Mouse (Mus musculus) forebrain, embryonic 11.5 days (tissue): ENCODE data around the gene Zdhhc14. TPM values are rescaled to one million over a fixed set of nuclear protein-coding genes. Genes with fewer than 3 reads are reported as not detected.

ENCODE experiments used
- ATAC-seq: fragments of 200-750 bp; cut with Nextera tagmentation; replicated peaks from 2 replicates; pipeline ENCODE4 v1.8.0; 2017; ENCODE audit warnings: moderate TSS enrichment; ENCODE audit not compliant: low FRiP score
- DNase-seq: peaks from one replicate; pipeline ENCODE4 v3.0.0-alpha.2; 2017; ENCODE audit warnings: low spot score
- H3K27ac ChIP-seq: fragments of 300-500 bp; sonication (generic); 2 replicates; pipeline ENCODE4 v1.5.1; 2014; ENCODE audit warnings: low read depth, low read length
- H3K27me3 ChIP-seq: fragments of 300-500 bp; sonication (generic); 2 replicates; pipeline ENCODE4 v1.6.1; 2014; ENCODE audit warnings: mild to moderate bottlenecking, low read length, mixed read lengths; ENCODE audit not compliant: control insufficient read depth, insufficient read depth
- H3K36me3 ChIP-seq: fragments of 300-500 bp; sonication (generic); 2 replicates; pipeline ENCODE4 v1.6.1; 2014; ENCODE audit warnings: mild to moderate bottlenecking, low read length, moderate library complexity, mixed read lengths; ENCODE audit not compliant: control insufficient read depth, insufficient read depth
- H3K4me1 ChIP-seq: fragments of 300-500 bp; sonication (generic); replicated peaks from 2 replicates; pipeline ENCODE4 v1.6.1; 2014; ENCODE audit warnings: low read length, mixed read lengths; ENCODE audit not compliant: control insufficient read depth, insufficient read depth
- H3K4me2 ChIP-seq: fragments of 300-500 bp; sonication (generic); 2 replicates; pipeline ENCODE4 v1.6.1; 2014; ENCODE audit warnings: low read depth, mild to moderate bottlenecking, low read length, moderate library complexity, mixed read lengths; ENCODE audit not compliant: severe bottlenecking
- H3K4me3 ChIP-seq: fragments of 300-500 bp; sonication (generic); 2 replicates; pipeline ENCODE4 v1.5.1; 2014; ENCODE audit warnings: low read depth, low read length
- H3K9ac ChIP-seq: fragments of 300-500 bp; sonication (generic); 2 replicates; pipeline ENCODE4 v1.6.1; 2014; ENCODE audit warnings: low read length
- H3K9me3 ChIP-seq: fragments of 300-500 bp; sonication (generic); 2 replicates; pipeline ENCODE4 v1.6.1; 2016; ENCODE audit warnings: low read length, mixed read lengths; ENCODE audit not compliant: control insufficient read depth
- whole genome bisulfite sequencing: fragments of 180-500 bp; shearing (Covaris S2); extraction: QIAGEN DNeasy Blood & Tissue Kit; methylation state at CpG from one replicate; pipeline ENCODE4 v1.1.7; 2014; 5-methylcytosine and 5-hydroxymethylcytosine counted together
- polyA plus RNA-seq: library from polyadenylated mRNA; unstranded; fragments of >200 nt; fragmentation: Nextera tagmentation; extraction: Ambion mirVana; gene quantifications from 2 replicates; pipeline ENCODE4 v1.2.1, GENCODE M21; 2014

Gene Zdhhc14
- polyA plus RNA-seq, 1 experiment from 2014 or later, result 2.3 TPM

DNA sequence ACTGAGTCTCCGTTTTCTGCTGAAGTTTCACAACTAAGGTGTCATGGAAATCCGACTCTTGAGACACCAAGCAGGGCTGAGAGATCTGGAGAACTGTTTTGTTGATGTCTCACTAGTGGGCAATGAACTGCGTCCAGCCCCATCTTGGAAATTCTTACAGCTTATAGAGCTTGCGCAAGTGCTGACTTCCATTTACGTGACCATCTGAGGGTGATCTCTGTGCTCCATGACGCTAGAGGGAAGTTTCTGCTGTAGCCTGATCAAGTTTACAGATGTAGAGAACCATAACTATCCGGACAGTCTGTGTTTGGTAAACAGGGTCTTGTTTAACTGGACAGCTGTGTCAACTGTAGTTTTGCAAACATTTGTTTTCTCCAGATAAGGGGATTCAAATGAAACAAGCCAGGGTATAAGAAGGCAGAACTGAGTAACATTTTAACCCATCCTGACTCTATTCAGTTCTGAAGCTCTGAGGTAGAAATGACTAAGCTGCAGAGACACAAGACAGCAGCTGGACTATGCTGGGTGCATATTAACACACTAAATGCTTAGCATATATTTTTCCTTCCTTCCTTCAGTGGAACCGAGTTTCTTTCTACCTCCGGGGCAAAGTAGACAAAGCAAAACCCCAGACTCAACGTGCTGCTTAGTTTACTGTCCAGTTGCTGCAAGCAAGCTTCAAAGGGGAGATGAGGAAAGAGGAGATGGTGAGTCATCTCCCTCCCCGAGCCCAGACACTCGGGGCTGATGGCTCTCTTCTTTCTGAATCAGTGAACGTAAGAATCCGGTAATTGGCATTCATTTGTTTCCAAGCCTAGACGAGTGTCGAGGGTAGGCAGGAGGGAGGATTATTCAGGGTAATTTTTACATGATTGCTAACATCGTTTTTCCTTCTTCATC is 77.0 kb downstream of the Zdhhc14 start:
- WGBS, result 61% methylated on average over 17 of the region's 17 CpGs
- no peak overlapping the region for H3K4me3 ChIP-seq

GRCm38 (mm10) chr17:5572096-5572730 is 79.9 kb downstream of the Zdhhc14 start:
- no peak overlapping the region for H3K4me3 ChIP-seq
- no peak for ATAC-seq
- WGBS, result 87% methylated on average over 1 of the region's 1 CpGs

More for the DNA sequence above, 77.0 kb downstream of the Zdhhc14 start:
- ATAC-seq (no peak), DNase-seq (no peak)
- Histone ChIP-seq H3K4me2 (no peak overlapping the region), H3K27me3 (no peaks in the 10 kb centered on the region), H3K36me3 (no peaks in the 10 kb centered on the region), H3K9ac (no peak overlapping the region), H3K4me1 (no peaks in the 10 kb centered on the region), H3K27ac (no peak overlapping the region), H3K9me3 (no peaks in the 10 kb centered on the region; the same call in 1 of the 2 replicates)

GRCm38 (mm10) chr17:5572745-5573420 is 80.5 kb downstream of the Zdhhc14 start:
- Histone ChIP-seq H3K27me3 (no peaks in the 10 kb centered on the region), H3K36me3 (no peaks in the 10 kb centered on the region), H3K4me1 (no peaks in the 10 kb centered on the region), H3K9ac (no peak overlapping the region), H3K4me3 (no peak overlapping the region), H3K27ac (no peak overlapping the region), H3K9me3 (no peaks in the 10 kb centered on the region), H3K4me2 (no peak overlapping the region)
- DNase-seq (no peak), ATAC-seq (no peak)

More at GRCm38 (mm10) chr17:5572096-5572730, 79.9 kb downstream of the Zdhhc14 start:
- Histone ChIP-seq H3K27ac (no peak overlapping the region), H3K9ac (no peak overlapping the region), H3K9me3 (no peaks in the 10 kb centered on the region), H3K4me1 (no peaks in the 10 kb centered on the region), H3K36me3 (no peaks in the 10 kb centered on the region), H3K27me3 (no peaks in the 10 kb centered on the region), H3K4me2 (no peak overlapping the region)
- DNase-seq, result no peak

DNA sequence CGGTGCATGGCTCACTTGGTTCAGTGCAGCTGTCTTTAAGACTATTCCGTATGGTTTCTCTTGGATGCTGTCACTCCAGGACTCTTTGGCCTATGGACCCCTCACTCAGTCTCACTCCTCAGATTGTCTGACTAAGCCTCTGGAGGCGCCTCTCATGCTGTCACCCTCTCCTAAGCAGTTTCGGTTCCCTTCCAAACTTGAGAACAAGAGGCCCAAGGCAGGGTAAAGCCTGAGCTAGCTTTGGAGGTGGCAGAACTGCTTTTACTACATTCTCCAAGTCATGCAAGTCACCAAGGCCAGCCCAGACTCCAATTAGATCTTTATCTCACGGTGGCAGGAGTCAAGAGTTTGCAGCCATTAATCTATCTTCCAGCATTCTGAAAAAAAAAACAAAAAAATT is 82.3 kb downstream of the Zdhhc14 start:
- H3K36me3 ChIP-seq, result no peaks in the 10 kb centered on the region
- no peaks in the 10 kb centered on the region for H3K9me3 ChIP-seq
- H3K4me2 ChIP-seq, result no peak overlapping the region
- H3K4me1 ChIP-seq, result no peaks in the 10 kb centered on the region
- H3K9ac ChIP-seq, result no peak overlapping the region
- H3K27ac ChIP-seq, result no peak overlapping the region
- DNase-seq, result no peak
- WGBS, result 89% methylated on average over 5 of the region's 5 CpGs
- no peak for ATAC-seq
- H3K4me3 ChIP-seq, result no peak overlapping the region
- no peaks in the 10 kb centered on the region for H3K27me3 ChIP-seq

- no peak overlapping the region for H3K4me3 ChIP-seq
- no peak overlapping the region for H3K27ac ChIP-seq
- H3K4me1 ChIP-seq, result no peaks in the 10 kb centered on the region
- ATAC-seq (no peak), DNase-seq (no peak)
- no peaks in the 10 kb centered on the region for H3K9me3 ChIP-seq
- no peaks in the 10 kb centered on the region for H3K36me3 ChIP-seq
- no peak overlapping the region for H3K4me2 ChIP-seq
- 68% methylated on average over 4 of the region's 4 CpGs for WGBS
- no peaks in the 10 kb centered on the region for H3K27me3 ChIP-seq
- H3K9ac ChIP-seq, result no peak overlapping the region
Measured at GRCm38 (mm10) chr17:5575518-5575917, 83.2 kb downstream of the Zdhhc14 start.

- 89% methylated on average over 3 of the region's 3 CpGs for WGBS
- no peak overlapping the region for H3K9ac ChIP-seq
- DNase-seq, result no peak
- H3K9me3 ChIP-seq, result no peaks in the 10 kb centered on the region
- no peaks in the 10 kb centered on the region for H3K36me3 ChIP-seq
- H3K27me3 ChIP-seq, result no peaks in the 10 kb centered on the region
- no peaks in the 10 kb centered on the region for H3K4me1 ChIP-seq
- no peak overlapping the region for H3K4me2 ChIP-seq
- no peak overlapping the region for H3K27ac ChIP-seq
- no peak overlapping the region for H3K4me3 ChIP-seq
- no peak for ATAC-seq
Measured at GRCm38 (mm10) chr17:5582232-5582631, 89.9 kb downstream of the Zdhhc14 start.

GRCm38 (mm10) chr17:5582937-5583336 is 90.6 kb downstream of the Zdhhc14 start:
- no peak for DNase-seq
- Histone ChIP-seq H3K9ac (no peak overlapping the region), H3K27ac (no peak overlapping the region), H3K4me1 (no peaks in the 10 kb centered on the region), H3K9me3 (no peaks in the 10 kb centered on the region), H3K27me3 (no peaks in the 10 kb centered on the region), H3K4me2 (no peak overlapping the region), H3K36me3 (no peaks in the 10 kb centered on the region), H3K4me3 (no peak overlapping the region)
- ATAC-seq, result no peak
- WGBS, result 88% methylated on average over 5 of the region's 5 CpGs

DNA sequence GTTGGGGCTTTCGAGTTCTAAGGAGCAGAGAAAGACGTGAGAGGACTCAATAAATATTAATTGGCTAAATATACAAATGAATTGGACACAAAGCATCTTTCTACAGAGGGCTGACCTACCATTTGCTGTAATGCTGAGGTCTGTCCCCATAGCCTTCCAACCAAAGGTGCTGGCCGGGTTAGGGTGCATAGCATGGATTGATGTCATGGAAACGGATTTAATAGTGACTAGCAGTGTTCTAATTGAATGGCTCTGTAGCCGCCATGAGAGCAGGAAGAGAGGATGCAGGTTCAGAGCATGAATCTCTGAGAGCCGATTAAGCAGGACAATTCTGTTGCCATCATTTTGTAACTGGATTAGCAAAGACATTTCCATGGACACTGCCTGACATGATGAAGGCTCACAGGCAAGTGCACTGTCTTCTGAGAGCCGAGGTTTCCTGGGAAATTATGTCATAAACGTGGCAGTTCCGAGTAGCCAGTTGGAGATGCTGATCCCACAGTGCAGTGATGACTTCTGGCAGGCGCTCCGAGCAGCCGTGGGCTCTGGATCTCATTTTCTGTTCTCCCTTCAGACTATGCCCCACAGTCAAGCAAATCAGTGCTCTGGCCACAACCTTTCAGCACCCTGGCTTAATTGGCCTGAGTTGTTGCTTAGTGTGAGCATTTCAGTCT is 91.3 kb downstream of the Zdhhc14 start:
- Histone ChIP-seq H3K27me3 (no peaks in the 10 kb centered on the region), H3K4me3 (no peak overlapping the region), H3K27ac (no peak overlapping the region), H3K4me2 (no peak overlapping the region), H3K9me3 (no peaks in the 10 kb centered on the region), H3K4me1 (no peaks in the 10 kb centered on the region), H3K36me3 (no peaks in the 10 kb centered on the region), H3K9ac (no peak overlapping the region)
- no peak for DNase-seq
- ATAC-seq, result no peak
- 57% methylated on average over 12 of the region's 12 CpGs for WGBS
